Mouse (Mus musculus): Measurements from ENCODE around the gene Wdr31. TPM values are rescaled to one million over a fixed set of nuclear protein-coding genes. Genes with fewer than 3 reads are reported as not detected.

Wdr31 gene
- polyA plus RNA-seq, 1 experiment from 2014 or later: 2.6 TPM

DNA sequence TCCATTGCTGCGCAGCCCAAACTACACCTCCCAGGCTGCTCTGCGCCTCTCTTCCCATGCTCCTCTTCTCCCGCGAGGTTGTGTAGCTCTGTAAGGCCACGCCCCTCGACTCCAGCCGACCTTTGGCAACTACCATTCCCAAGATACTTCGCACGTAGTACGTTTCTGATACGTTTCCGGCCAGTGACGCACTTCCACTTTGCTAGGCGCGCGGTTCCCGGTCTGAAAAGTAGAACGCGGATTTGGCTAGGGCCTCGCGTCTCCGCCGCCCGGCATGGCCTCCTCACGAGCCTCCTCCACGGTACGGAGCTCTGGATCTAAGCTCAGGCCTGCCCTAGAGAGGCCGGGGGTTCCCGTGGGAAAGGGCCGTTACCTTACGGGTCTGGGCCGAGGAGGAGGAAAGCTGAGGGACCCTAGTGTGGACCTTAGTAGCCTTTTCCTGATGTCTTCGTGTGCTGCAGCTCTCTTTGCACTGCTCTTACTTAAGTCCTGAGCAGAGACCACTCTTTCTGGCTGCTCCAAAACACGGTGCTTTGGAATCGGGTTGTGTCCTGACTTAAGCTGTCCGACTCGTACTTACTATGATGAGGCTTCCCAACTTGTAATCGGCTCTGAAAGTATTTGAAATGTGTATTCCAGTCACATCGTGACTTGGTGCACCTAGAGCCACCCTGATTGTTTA, 62.0 kb downstream of the Wdr31 start, which contains the start of the genes Cdc26 and Prpf4:
TSS of gene Cdc26 (minus strand) at position 42 of the 682 bp plus-strand sequence.
TSS of gene Prpf4 (plus strand) at position 197 of the 682 bp plus-strand sequence.
- H3K4me1 ChIP-seq (ENCODE audit: control insufficient read depth in 2 of 2, insufficient read depth in 2 of 2, low read length in 2 of 2): peaks cover 5 to 23% of the 10 kb centered on the region in 2 experiments
- H3K4me3 ChIP-seq (ENCODE audit: control insufficient read depth in 1 of 2, insufficient read depth in 1 of 2, low read depth in 1 of 2, low read length in 2 of 2): peak within 1 kb of the TSS; percentile 81 to 95
- H3K36me3 ChIP-seq (ENCODE audit: control insufficient read depth, insufficient read depth, low read length): peaks cover 43% of the 10 kb centered on the region
- peak within 1 kb of the TSS; percentile 87 to 94 for H3K27ac ChIP-seq (replicated peaks in 1 of 2; ENCODE audit: control insufficient read depth in 1 of 2, insufficient read depth in 1 of 2, low read depth in 2 of 2, low read length in 2 of 2)
- H3K9ac ChIP-seq (ENCODE audit: low read length): peak within 1 kb of the TSS; percentile 91
- peak; percentile 99 for ATAC-seq (ENCODE audit: insufficient number of reproducible peaks, insufficient read depth, low FRiP score, low read depth)
- H3K9me3 ChIP-seq (ENCODE audit: control insufficient read depth, low read length): no peaks in the 10 kb centered on the region
- WGBS: under 1% methylated on average over 39 of the region's 39 CpGs
- no peaks in the 10 kb centered on the region for H3K27me3 ChIP-seq (ENCODE audit: control insufficient read depth, insufficient read depth, low read length)
- peak within 1 kb of the TSS; percentile 89 for H3K4me2 ChIP-seq (ENCODE audit: low read length)

DNA sequence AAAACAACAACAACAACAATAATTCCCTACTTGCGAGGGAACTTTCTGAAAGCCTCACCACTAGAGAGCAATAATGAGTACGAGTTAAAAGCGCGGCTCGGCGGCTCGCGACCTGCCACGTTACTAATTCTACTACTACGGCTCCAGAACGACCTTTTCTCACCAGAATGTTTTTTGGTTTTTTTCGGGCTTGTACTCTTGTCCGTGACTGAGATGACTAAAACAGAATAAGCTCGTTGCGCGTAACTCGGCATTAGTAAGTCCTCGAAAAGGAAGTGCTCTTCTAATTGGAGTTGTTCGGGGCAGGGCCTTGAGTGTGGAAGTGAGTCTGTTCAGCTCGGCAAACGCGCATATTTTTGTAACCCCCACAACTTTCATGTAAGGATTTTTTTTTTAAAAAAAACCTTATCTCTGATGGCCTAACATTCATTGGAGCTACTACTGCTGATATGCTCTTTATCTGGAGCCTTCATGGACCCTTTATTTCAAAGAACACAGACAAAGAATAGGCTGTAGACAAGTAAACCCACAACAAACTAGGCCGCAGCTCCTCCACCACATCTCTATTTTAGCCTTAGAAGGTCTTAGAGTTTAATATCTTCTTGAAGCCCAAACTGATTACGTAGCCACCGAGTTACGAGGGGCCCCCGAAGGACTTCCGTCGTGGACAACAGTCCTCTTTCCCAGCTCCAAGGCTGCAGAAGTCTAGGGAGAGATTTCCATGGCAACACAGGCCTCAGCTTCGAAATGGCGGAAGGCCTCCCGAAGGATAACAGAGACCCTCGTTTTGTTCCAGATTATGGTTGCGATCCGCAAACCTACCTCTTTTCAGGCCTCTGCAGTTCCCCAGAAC, 62.7 kb downstream of the Wdr31 start:
- Histone ChIP-seq H3K4me3 (ENCODE audit: control insufficient read depth in 1 of 2, insufficient read depth in 1 of 2, low read depth in 1 of 2, low read length in 2 of 2) (peak overlapping the region; percentile 81 to 89), H3K4me2 (ENCODE audit: low read length) (peak overlapping the region; percentile 68), H3K27ac (replicated peaks in 1 of 2; ENCODE audit: control insufficient read depth in 1 of 2, insufficient read depth in 1 of 2, low read depth in 2 of 2, low read length in 2 of 2) (peak overlapping the region; percentile 73 to 92), H3K9me3 (ENCODE audit: control insufficient read depth, low read length) (no peaks in the 10 kb centered on the region), H3K4me1 (ENCODE audit: control insufficient read depth in 2 of 2, insufficient read depth in 2 of 2, low read length in 2 of 2) (peaks cover 5 to 23% of the 10 kb centered on the region in 2 experiments), H3K9ac (ENCODE audit: low read length) (peak overlapping the region; percentile 84), H3K27me3 (ENCODE audit: control insufficient read depth, insufficient read depth, low read length) (no peaks in the 10 kb centered on the region), H3K36me3 (ENCODE audit: control insufficient read depth, insufficient read depth, low read length) (peaks cover 42% of the 10 kb centered on the region)
- under 1% methylated on average over 35 of the region's 35 CpGs for WGBS
- peak; percentile 29 for ATAC-seq (ENCODE audit: insufficient number of reproducible peaks, insufficient read depth, low FRiP score, low read depth)

DNA sequence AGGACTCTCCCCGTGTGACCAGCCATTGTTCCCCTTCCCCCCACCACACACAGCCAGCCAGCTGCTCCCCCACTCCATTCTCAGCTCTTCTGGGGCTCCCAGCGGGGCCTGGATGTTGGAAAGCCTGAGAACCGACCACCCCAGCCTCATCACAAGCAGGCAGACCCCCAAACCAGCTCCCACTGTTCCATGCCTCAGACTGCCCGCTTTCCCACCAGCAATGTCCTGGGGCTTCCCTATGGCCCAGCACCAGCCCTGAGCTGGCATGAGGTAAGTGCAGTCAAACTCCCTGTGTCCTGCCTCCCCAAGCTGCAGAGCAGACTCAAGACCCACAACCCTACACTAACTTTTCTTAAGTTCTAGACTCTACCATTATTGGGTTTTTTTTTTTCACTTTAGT, 64.6 kb downstream of the Wdr31 start:
- H3K9me3 ChIP-seq (ENCODE audit: control insufficient read depth, low read length): no peaks in the 10 kb centered on the region
- no peak overlapping the region for H3K9ac ChIP-seq (ENCODE audit: low read length)
- 87% methylated on average over 4 of the region's 4 CpGs for WGBS
- H3K36me3 ChIP-seq (ENCODE audit: control insufficient read depth, insufficient read depth, low read length): peaks cover 42% of the 10 kb centered on the region
- H3K27ac ChIP-seq (replicated peaks in 1 of 2; ENCODE audit: control insufficient read depth in 1 of 2, insufficient read depth in 1 of 2, low read depth in 2 of 2, low read length in 2 of 2): no peak overlapping the region
- no peak overlapping the region for H3K4me3 ChIP-seq (ENCODE audit: control insufficient read depth in 1 of 2, insufficient read depth in 1 of 2, low read depth in 1 of 2, low read length in 2 of 2)
- H3K4me1 ChIP-seq (ENCODE audit: control insufficient read depth in 2 of 2, insufficient read depth in 2 of 2, low read length in 2 of 2): peaks cover 5 to 23% of the 10 kb centered on the region in 2 experiments
- no peaks in the 10 kb centered on the region for H3K27me3 ChIP-seq (ENCODE audit: control insufficient read depth, insufficient read depth, low read length)
- H3K4me2 ChIP-seq (ENCODE audit: low read length): no peak overlapping the region
- ATAC-seq (ENCODE audit: insufficient number of reproducible peaks, insufficient read depth, low FRiP score, low read depth): no peak

DNA sequence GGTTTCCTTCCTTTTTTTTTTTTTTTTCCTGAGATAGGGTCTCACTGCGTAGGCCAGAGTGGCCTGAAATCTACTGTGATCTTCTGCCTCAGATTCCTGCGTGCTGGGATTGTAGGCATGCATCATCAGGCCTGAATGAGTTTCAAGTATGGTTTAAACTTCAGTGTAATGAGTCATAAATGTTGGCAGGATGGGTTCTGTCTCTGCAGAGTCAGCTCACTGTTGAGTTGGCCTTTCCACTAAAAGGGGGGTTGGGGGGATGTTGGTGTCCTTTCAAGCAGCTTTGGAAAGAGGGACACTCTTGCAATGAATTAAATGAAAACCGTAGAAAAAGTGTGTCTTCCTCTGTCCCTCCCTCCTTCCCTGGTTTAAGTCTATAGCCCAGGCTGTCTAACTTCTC, 71.7 kb downstream of the Wdr31 start:
- H3K36me3 ChIP-seq (ENCODE audit: control insufficient read depth, insufficient read depth, low read length): peaks cover 89% of the 10 kb centered on the region

More for the DNA sequence above, 71.7 kb downstream of the Wdr31 start:
- no peak overlapping the region for H3K27ac ChIP-seq (replicated peaks in 1 of 2; ENCODE audit: control insufficient read depth in 1 of 2, insufficient read depth in 1 of 2, low read depth in 2 of 2, low read length in 2 of 2)
- H3K4me1 ChIP-seq (ENCODE audit: control insufficient read depth in 2 of 2, insufficient read depth in 2 of 2, low read length in 2 of 2): no peaks in the 10 kb centered on the region
- H3K9me3 ChIP-seq (ENCODE audit: control insufficient read depth, low read length): no peaks in the 10 kb centered on the region
- no peak overlapping the region for H3K4me3 ChIP-seq (ENCODE audit: control insufficient read depth in 1 of 2, insufficient read depth in 1 of 2, low read depth in 1 of 2, low read length in 2 of 2)
- WGBS: 87% methylated on average over 3 of the region's 3 CpGs
- H3K27me3 ChIP-seq (ENCODE audit: control insufficient read depth, insufficient read depth, low read length): no peaks in the 10 kb centered on the region
- no peak overlapping the region for H3K4me2 ChIP-seq (ENCODE audit: low read length)
- H3K9ac ChIP-seq (ENCODE audit: low read length): no peak overlapping the region
- no peak for ATAC-seq (ENCODE audit: insufficient number of reproducible peaks, insufficient read depth, low FRiP score, low read depth)

Other genes with a start within 250 kb of the Wdr31 start
- 7.3 and 8.7 TPM in 2 replicates for gene Zfp37, start 239.8 kb downstream of the Wdr31 start, polyA plus RNA-seq (2014; fragmentation: Nextera tagmentation; extraction: Ambion mirVana)
- gene Slc31a2, start 208.3 kb downstream of the Wdr31 start, polyA plus RNA-seq (2014; fragmentation: Nextera tagmentation; extraction: Ambion mirVana): 20.7 and 23.0 TPM in 2 replicates
- 18.0 and 20.8 TPM in 2 replicates for gene Fkbp15, start 110.3 kb downstream of the Wdr31 start, polyA plus RNA-seq (2014; fragmentation: Nextera tagmentation; extraction: Ambion mirVana)
- gene Slc31a1, start 110.2 kb downstream of the Wdr31 start, polyA plus RNA-seq (2014; fragmentation: Nextera tagmentation; extraction: Ambion mirVana): 38.1 and 40.2 TPM in 2 replicates
- gene Cdc26, start 62.3 kb downstream of the Wdr31 start, polyA plus RNA-seq (2014; fragmentation: Nextera tagmentation; extraction: Ambion mirVana): 85.6 and 93.0 TPM in 2 replicates
- 12.6 and 14.9 TPM in 2 replicates for gene Prpf4, start 62.1 kb downstream of the Wdr31 start, polyA plus RNA-seq (2014; fragmentation: Nextera tagmentation; extraction: Ambion mirVana)
- gene Rnf183, start 35.6 kb downstream of the Wdr31 start, polyA plus RNA-seq (2014; fragmentation: Nextera tagmentation; extraction: Ambion mirVana): not detected in 2 replicates
- 0.27 and 0.36 TPM in 2 replicates for gene Bspry, start 9.2 kb upstream of the Wdr31 start, polyA plus RNA-seq (2014; fragmentation: Nextera tagmentation; extraction: Ambion mirVana)
- 7.5 and 11.4 TPM in 2 replicates for gene Hdhd3, start 32.6 kb upstream of the Wdr31 start, polyA plus RNA-seq (2014; fragmentation: Nextera tagmentation; extraction: Ambion mirVana)
- 67.2 and 69.3 TPM in 2 replicates for gene Alad, start 49.0 kb upstream of the Wdr31 start, polyA plus RNA-seq (2014; fragmentation: Nextera tagmentation; extraction: Ambion mirVana)
- gene Pole3, start 54.2 kb upstream of the Wdr31 start, polyA plus RNA-seq (2014; fragmentation: Nextera tagmentation; extraction: Ambion mirVana): 47.3 and 50.7 TPM in 2 replicates
- 0.11 and 0.41 TPM in 2 replicates for gene 4933430I17Rik, start 54.5 kb upstream of the Wdr31 start, polyA plus RNA-seq (2014; fragmentation: Nextera tagmentation; extraction: Ambion mirVana)
- 58.9 and 70.4 TPM in 2 replicates for gene Rgs3, start 89.0 kb upstream of the Wdr31 start, polyA plus RNA-seq (2014; fragmentation: Nextera tagmentation; extraction: Ambion mirVana)

Data from heart, embryonic 14.5 days (tissue).